Mouse (Mus musculus): ENCODE data around the gene Gja5. TPM values are rescaled to one million over a fixed set of nuclear protein-coding genes. Genes with fewer than 3 reads are reported as not detected.

The Gja5 gene
- polyA plus RNA-seq, 1 experiment from 2014 or later, result 3.0 TPM

DNA sequence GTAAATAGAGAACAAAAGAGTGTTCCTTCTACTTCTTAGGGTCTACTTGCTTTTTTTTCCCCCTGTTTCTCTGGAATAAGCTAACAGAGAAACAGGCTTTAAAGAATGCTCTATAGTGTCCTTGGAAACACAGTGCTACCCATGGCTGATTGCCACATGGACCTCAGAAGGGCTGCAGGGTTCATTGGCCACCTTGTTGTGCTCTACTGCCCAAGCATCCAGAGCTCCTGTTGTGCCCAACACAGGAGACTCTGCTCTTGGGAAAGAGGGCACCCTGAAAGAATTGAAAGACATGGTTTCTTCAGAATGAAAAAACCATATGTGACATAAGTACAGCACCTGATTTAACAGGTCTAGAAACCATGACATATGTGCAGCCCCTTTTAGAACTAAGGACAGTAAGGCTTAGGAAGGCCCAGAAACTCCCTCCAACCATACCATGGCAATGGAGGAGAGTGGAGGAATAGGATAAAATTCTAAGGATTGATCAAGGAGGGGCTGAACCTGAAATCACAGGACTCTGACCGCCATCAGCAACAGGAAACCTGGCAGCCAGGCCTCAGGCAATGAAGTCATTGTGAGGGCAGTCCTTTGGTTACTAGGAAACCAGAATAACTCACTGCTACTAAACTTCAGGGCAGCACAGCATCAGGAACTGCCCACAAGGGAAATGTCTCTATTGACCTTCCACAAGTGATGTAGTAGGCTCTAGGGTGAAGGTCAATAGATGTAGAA lies 200.4 kb downstream of the Gja5 start:
- Histone ChIP-seq H3K4me1 (peaks cover 8% of the 10 kb centered on the region; the same call in 1 of the 2 replicates), H3K4me3 (replicated peaks) (no peak overlapping the region), H3K27me3 (replicated peaks) (no peaks in the 10 kb centered on the region), H3K4me2 (no peak overlapping the region), H3K36me3 (no peaks in the 10 kb centered on the region), H3K9ac (replicated peaks) (no peak overlapping the region), H3K27ac (replicated peaks) (no peak overlapping the region), H3K9me3 (replicated peaks) (no peaks in the 10 kb centered on the region)
- 72% methylated on average over 1 of the region's 1 CpGs for WGBS
- no peak for ATAC-seq (ENCODE audit: low FRiP score)

DNA sequence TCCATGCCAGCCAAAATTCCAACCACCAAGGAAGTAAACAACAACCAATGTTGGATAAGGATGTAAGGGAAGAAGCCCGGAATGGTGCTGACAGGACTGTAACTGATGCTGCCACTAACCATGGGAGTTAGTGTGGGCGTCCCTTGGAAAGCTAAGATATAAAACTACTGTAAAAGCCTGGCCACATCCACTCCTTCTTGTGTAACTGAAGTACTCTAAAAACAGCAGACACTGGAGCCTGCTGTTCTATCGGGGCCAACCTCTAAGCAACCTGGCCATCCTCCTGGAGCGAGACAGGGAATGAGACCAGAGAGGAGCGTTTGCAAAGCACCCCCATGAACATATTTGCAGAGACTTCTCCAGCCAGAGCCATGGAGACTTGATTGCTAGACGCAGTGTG lies 213.0 kb downstream of the Gja5 start:
- Histone ChIP-seq H3K9ac (replicated peaks) (no peak overlapping the region), H3K4me3 (replicated peaks) (no peak overlapping the region), H3K36me3 (no peaks in the 10 kb centered on the region), H3K27ac (replicated peaks) (no peak overlapping the region), H3K4me1 (no peaks in the 10 kb centered on the region), H3K9me3 (replicated peaks) (no peaks in the 10 kb centered on the region; the same call in 1 of the 2 replicates), H3K4me2 (no peak overlapping the region), H3K27me3 (replicated peaks) (no peaks in the 10 kb centered on the region)
- no peak for ATAC-seq (ENCODE audit: low FRiP score)
- WGBS, result 93% methylated on average over 6 of the region's 6 CpGs

DNA sequence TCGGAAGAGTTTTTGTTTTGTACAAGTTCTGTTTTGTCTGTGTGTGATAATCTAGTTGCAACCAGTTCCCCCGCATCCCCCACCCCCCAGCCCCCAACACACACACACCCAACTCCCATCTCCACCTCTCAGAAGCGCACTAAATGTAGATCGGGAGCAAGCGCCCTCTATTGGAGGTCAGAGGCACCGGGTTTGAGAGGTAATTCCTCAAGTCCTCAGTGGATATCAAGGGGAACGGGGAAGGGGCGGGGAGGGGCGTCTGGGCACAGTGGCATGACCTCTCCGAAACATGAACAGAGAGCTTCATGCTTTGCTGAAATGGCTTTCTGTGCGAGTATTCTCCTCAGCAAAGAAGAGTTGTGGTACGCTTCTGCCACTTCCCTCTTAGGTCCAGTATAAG lies 213.8 kb downstream of the Gja5 start:
- H3K4me1 ChIP-seq, result no peaks in the 10 kb centered on the region
- no peaks in the 10 kb centered on the region; the same call in 1 of the 2 replicates for H3K9me3 ChIP-seq (replicated peaks)
- H3K27me3 ChIP-seq (replicated peaks), result no peaks in the 10 kb centered on the region
- no peak overlapping the region for H3K27ac ChIP-seq (replicated peaks)
- H3K4me3 ChIP-seq (replicated peaks), result no peak overlapping the region
- no peak for ATAC-seq (ENCODE audit: low FRiP score)
- 61% methylated on average over 12 of the region's 12 CpGs for WGBS
- H3K4me2 ChIP-seq, result no peak overlapping the region
- no peaks in the 10 kb centered on the region for H3K36me3 ChIP-seq
- H3K9ac ChIP-seq (replicated peaks), result no peak overlapping the region

DNA sequence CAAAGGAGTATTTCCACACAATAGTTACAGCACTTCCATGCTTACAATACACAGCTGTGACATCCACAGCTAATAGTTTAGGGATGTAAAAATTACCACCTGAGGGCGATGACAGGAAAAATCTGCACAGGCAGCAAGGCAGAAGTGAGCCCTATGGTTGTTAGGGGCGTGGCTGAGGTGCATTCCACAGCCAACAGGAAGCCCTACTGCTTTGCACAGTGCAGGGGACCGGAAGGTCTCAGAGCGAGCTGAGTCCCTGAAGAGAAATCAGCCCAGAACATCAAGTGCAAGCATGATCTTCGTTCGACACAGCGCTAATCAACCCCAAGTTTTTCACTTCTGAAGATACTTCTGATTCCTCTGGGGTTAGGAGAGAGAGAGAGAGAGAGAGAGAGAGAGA lies 219.7 kb downstream of the Gja5 start:
- 56% methylated on average over 7 of the region's 7 CpGs for WGBS
- H3K4me2 ChIP-seq, result no peak overlapping the region
- no peak for ATAC-seq (ENCODE audit: low FRiP score)

More for the DNA sequence above, 219.7 kb downstream of the Gja5 start:
- Histone ChIP-seq H3K36me3 (no peaks in the 10 kb centered on the region), H3K27me3 (replicated peaks) (no peaks in the 10 kb centered on the region), H3K4me3 (replicated peaks) (no peak overlapping the region), H3K4me1 (no peaks in the 10 kb centered on the region), H3K9ac (replicated peaks) (no peak overlapping the region), H3K9me3 (replicated peaks) (no peaks in the 10 kb centered on the region), H3K27ac (replicated peaks) (no peak overlapping the region)

Other genes with a start within 250 kb of the Gja5 start
- 2.3 and 2.4 TPM in 2 replicates for gene Ankrd35, start 234.6 kb upstream of the Gja5 start, polyA plus RNA-seq (2015; fragmentation: Nextera tagmentation; extraction: Ambion mirVana)
- 36.2 and 39.4 TPM in 2 replicates for gene Pias3, start 208.3 kb upstream of the Gja5 start, polyA plus RNA-seq (2015; fragmentation: Nextera tagmentation; extraction: Ambion mirVana)
- 20.0 and 24.7 TPM in 2 replicates for gene Nudt17, start 196.1 kb upstream of the Gja5 start, polyA plus RNA-seq (2015; fragmentation: Nextera tagmentation; extraction: Ambion mirVana)
- gene Polr3c, start 177.1 kb upstream of the Gja5 start, polyA plus RNA-seq (2015; fragmentation: Nextera tagmentation; extraction: Ambion mirVana), result 31.5 and 35.7 TPM in 2 replicates
- 76.7 and 77.9 TPM in 2 replicates for gene Rnf115, start 177.0 kb upstream of the Gja5 start, polyA plus RNA-seq (2015; fragmentation: Nextera tagmentation; extraction: Ambion mirVana)
- 0.12 and 0.34 TPM in 2 replicates for gene Pdzk1, start 75.4 kb upstream of the Gja5 start, polyA plus RNA-seq (2015; fragmentation: Nextera tagmentation; extraction: Ambion mirVana)
- 0.19 and 6.5 TPM in 2 replicates for gene Cd160, start 75.3 kb upstream of the Gja5 start, polyA plus RNA-seq (2015; fragmentation: Nextera tagmentation; extraction: Ambion mirVana)
- 37.7 and 39.2 TPM in 2 replicates for gene Gpr89, start 653 bp downstream of the Gja5 start, polyA plus RNA-seq (2015; fragmentation: Nextera tagmentation; extraction: Ambion mirVana)
- 0.03 and 0.05 TPM in 2 replicates for gene Gja8, start 21.3 kb downstream of the Gja5 start, polyA plus RNA-seq (2015; fragmentation: Nextera tagmentation; extraction: Ambion mirVana)